Mouse (Mus musculus): Measurements from ENCODE around the gene Pes1.
"Not testable (repeated sequence)": the region's sequence is repeated elsewhere in the genome, so short reads cannot be mapped to it uniquely, and the experiment has no call there.

Pes1 gene

GRCm38 (mm10) chr11:4005220-4005805 is 41.5 kb downstream of the Pes1 start:
- DNase-seq (ENCODE audit: low read depth, low spot score), result no peak

DNA sequence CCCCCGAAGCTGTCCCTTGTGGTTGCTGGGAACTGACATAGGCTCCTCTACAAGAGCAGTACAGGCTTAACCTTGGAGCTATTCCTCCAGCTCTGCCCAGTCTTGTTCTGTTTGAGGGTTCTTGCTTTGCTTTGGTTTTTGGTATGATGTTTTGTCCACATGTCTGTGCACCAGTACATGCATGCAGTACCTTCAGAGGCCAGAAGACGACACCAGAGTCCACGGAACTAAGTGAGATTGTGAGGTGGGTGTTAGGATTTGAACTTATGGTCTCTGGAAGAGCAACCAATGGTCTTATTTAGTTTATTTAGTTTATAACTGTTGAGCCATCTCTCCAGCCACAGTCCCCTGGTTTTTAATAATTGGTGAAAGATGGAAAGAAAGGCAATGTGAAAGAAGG is 42.7 kb downstream of the Pes1 start:
- DNase-seq (ENCODE audit: low read depth, low spot score), result no peak

- no peak for DNase-seq (ENCODE audit: low read depth, low spot score)
Measured at GRCm38 (mm10) chr11:4012616-4013015, 48.8 kb downstream of the Pes1 start.

GRCm38 (mm10) chr11:4015796-4016195 is 52.0 kb downstream of the Pes1 start:
- not testable (repeated sequence) for DNase-seq (ENCODE audit: low read depth, low spot score)

GRCm38 (mm10) chr11:4022111-4022510 is 58.3 kb downstream of the Pes1 start:
- DNase-seq (ENCODE audit: low read depth, low spot score), result not testable (repeated sequence)

DNA sequence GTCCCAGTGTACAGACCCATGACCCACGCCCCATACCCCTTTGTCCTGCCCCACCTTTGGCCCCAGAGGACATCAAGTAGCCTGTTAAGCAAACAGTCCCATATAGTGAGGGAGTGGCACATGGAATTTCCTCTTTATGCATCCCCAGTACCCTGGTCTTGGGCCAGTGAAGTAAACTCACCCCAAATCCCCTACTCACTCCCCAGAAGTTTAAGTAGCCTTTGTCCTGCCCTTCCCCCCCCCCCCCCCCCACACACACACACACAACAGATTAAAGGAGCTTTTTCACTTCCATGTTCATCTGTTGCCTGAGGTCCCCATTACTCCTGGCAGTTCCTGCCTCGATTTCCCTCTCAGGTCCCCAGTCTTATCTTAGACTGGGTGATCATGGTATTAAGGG is 59.5 kb downstream of the Pes1 start:
- DNase-seq (ENCODE audit: low read depth, low spot score), result no peak

DNA sequence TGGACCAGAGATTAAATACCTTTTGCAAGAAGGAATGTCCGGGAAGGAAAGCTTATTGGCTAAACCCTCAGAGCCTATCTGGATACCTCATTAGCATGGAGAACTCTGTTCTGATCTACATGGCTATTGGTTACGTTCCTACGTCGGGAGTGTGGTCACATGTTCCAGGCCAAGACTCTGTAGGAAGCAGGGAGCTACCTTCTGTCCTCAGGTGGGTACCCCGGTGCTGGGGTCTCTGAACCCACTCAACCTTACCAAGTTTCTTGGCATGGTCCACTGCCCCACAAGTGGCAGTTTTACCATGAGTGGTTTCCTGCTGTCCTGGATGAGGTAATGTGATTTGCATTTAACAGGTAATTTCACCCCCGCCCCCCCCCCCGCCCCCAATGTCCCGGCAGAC is 63.3 kb downstream of the Pes1 start:
- no peak for DNase-seq (ENCODE audit: low read depth, low spot score)

DNA sequence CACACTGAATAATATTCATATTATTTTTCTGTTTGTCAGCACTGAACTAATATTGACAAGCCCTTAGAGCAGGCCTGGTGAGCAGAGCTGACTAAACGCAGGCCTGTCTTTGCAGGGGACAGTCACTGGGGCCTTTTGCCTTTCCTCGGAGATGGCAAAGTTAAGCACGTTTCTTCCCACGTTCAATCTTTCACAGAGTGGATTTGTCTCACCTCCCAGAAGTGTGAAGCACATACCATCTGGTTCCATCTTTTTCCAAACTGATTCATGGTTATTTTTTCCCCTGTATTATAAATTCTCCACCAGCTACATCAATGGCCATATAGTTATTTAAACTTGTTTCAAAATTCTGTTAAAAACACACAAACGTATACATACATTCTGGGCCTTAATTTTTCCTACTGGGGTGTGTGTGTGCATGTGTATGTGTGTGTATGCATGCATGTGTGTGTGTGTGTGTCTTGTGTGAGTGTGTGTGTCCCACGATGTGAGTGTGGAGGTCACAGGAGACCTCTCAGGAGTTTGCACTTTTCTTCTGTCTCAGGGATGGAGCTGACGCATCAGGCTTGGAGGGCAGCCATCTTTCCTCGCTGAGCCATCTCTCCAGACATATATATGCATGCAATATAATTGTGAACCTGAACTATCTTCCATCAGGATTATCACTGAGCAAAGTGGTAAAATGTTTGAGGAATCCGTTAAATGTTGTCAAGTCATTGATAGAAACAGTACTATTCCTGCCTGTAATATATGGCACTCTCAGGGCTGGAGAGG is 64.0 kb downstream of the Pes1 start:
- no peak for DNase-seq (ENCODE audit: low read depth, low spot score)

GRCm38 (mm10) chr11:4029343-4029742 is 65.6 kb downstream of the Pes1 start:
- no peak for DNase-seq (ENCODE audit: low read depth, low spot score)
